Mouse (Mus musculus) heart, embryonic 13.5 days (tissue): ENCODE measurements around the gene Kdm2b. TPM values are rescaled to one million over a fixed set of nuclear protein-coding genes. Genes with fewer than 3 reads are reported as not detected.

ENCODE experiments used
- ATAC-seq: fragments of 200-750 bp; cut with Nextera tagmentation; 2 replicates; pipeline ENCODE4 v1.8.0; 2017; ENCODE audit warnings: moderate TSS enrichment; ENCODE audit not compliant: insufficient number of reproducible peaks, low FRiP score, low TSS enrichment; ENCODE audit errors: extremely low read depth
- H3K27ac ChIP-seq: fragments of 300-500 bp; sonication (generic); replicated peaks from 2 replicates; pipeline ENCODE4 v1.5.1; 2015; ENCODE audit warnings: moderate library complexity, mild to moderate bottlenecking, inconsistent platforms
- H3K27me3 ChIP-seq: fragments of 300-500 bp; sonication (generic); replicated peaks from 2 replicates; pipeline ENCODE4 v1.6.1; 2015; ENCODE audit warnings: mild to moderate bottlenecking, inconsistent platforms
- H3K36me3 ChIP-seq: fragments of 300-500 bp; sonication (generic); 2 replicates; pipeline ENCODE4 v1.6.1; 2015; ENCODE audit warnings: mild to moderate bottlenecking, inconsistent platforms
- H3K4me1 ChIP-seq: fragments of 300-500 bp; sonication (generic); 2 replicates; pipeline ENCODE4 v1.6.1; 2015; ENCODE audit warnings: inconsistent platforms
- H3K4me2 ChIP-seq: fragments of 300-500 bp; sonication (generic); 2 replicates; pipeline ENCODE4 v1.6.1; 2015; ENCODE audit warnings: inconsistent platforms, mild to moderate bottlenecking, moderate library complexity
- H3K4me3 ChIP-seq: fragments of 300-500 bp; sonication (generic); 2 replicates; pipeline ENCODE4 v1.5.1; 2015; ENCODE audit warnings: moderate library complexity, mild to moderate bottlenecking, inconsistent platforms
- H3K9ac ChIP-seq: fragments of 300-500 bp; sonication (generic); 2 replicates; pipeline ENCODE4 v1.6.1; 2015; ENCODE audit warnings: inconsistent platforms, mild to moderate bottlenecking, moderate library complexity
- H3K9me3 ChIP-seq: fragments of 300-500 bp; sonication (generic); 2 replicates; pipeline ENCODE4 v1.6.1; 2016; ENCODE audit warnings: inconsistent platforms
- WGBS: fragments of 180-500 bp; shearing (Covaris S2); methylation state at CpG from one replicate; pipeline ENCODE4 v1.1.7; 2015; ENCODE audit warnings: mixed read lengths; 5-methylcytosine and 5-hydroxymethylcytosine counted together
- polyA plus RNA-seq: library from polyadenylated mRNA; unstranded; fragments of >200 nt; fragmentation: Nextera tagmentation; extraction: Ambion mirVana; gene quantifications from 2 replicates; pipeline ENCODE4 v1.2.1, GENCODE M21; 2015

The Kdm2b gene
- polyA plus RNA-seq, 1 experiment from 2014 or later: 28.2 TPM

- Histone ChIP-seq H3K4me3 (no peak overlapping the region), H3K36me3 (no peaks in the 10 kb centered on the region), H3K9ac (no peak overlapping the region), H3K4me1 (peaks cover 27% of the 10 kb centered on the region), H3K27me3 (0 out of 2 replicates have a peak, but pooled peaks cover 4% of the 10 kb centered on the region), H3K9me3 (no peaks in the 10 kb centered on the region), H3K4me2 (no peak overlapping the region), H3K27ac (no peak overlapping the region)
- 52% methylated on average over 3 of the region's 3 CpGs for WGBS
- ATAC-seq: no peak
Measured at GRCm38 (mm10) chr5:122901666-122902065, 88.0 kb downstream of the Kdm2b start.

- H3K9me3 ChIP-seq: no peaks in the 10 kb centered on the region
- H3K4me2 ChIP-seq: peak overlapping the region; percentile 75
- H3K9ac ChIP-seq: peak overlapping the region; percentile 97
- ATAC-seq: no peak
- H3K27ac ChIP-seq: no peak overlapping the region
- H3K4me1 ChIP-seq: peaks cover 27% of the 10 kb centered on the region
- H3K36me3 ChIP-seq: no peaks in the 10 kb centered on the region
- H3K27me3 ChIP-seq: 0 out of 2 replicates have a peak, but pooled peaks cover 4% of the 10 kb centered on the region
- 53% methylated on average over 11 of the region's 11 CpGs for WGBS
- H3K4me3 ChIP-seq: peak overlapping the region; percentile 84
Measured at GRCm38 (mm10) chr5:122901179-122901578, 88.4 kb downstream of the Kdm2b start.

- Histone ChIP-seq H3K4me1 (peaks cover 27% of the 10 kb centered on the region), H3K36me3 (no peaks in the 10 kb centered on the region), H3K9ac (peak overlapping the region; percentile 97), H3K4me3 (peak overlapping the region; percentile 84), H3K27me3 (0 out of 2 replicates have a peak, but pooled peaks cover 4% of the 10 kb centered on the region), H3K27ac (peak overlapping the region; percentile 89), H3K9me3 (no peaks in the 10 kb centered on the region), H3K4me2 (peak overlapping the region; percentile 75)
- WGBS: 3% methylated on average over 33 of the region's 33 CpGs
- ATAC-seq: no peak
Measured at GRCm38 (mm10) chr5:122900558-122901171, 89.0 kb downstream of the Kdm2b start.

- Histone ChIP-seq H3K4me2 (peak overlapping the region; percentile 75), H3K27me3 (0 out of 2 replicates have a peak, but pooled peaks cover 4% of the 10 kb centered on the region), H3K27ac (peak overlapping the region; percentile 89), H3K4me3 (peak overlapping the region; percentile 84), H3K9ac (peak overlapping the region; percentile 97), H3K36me3 (no peaks in the 10 kb centered on the region), H3K4me1 (peaks cover 31% of the 10 kb centered on the region), H3K9me3 (no peaks in the 10 kb centered on the region)
- ATAC-seq: peak; percentile 97
- under 1% methylated on average over 109 of the region's 120 CpGs for WGBS
Measured at GRCm38 (mm10) chr5:122899777-122900557, 89.7 kb downstream of the Kdm2b start.

- H3K36me3 ChIP-seq: no peaks in the 10 kb centered on the region
- 4% methylated on average over 37 of the region's 45 CpGs for WGBS
- peaks cover 38% of the 10 kb centered on the region for H3K4me1 ChIP-seq
- peak overlapping the region; percentile 75 for H3K4me2 ChIP-seq
- no peaks in the 10 kb centered on the region for H3K9me3 ChIP-seq
- 0 out of 2 replicates have a peak, but pooled peaks cover 4% of the 10 kb centered on the region for H3K27me3 ChIP-seq
- no peak for ATAC-seq
- H3K9ac ChIP-seq: peak overlapping the region; percentile 97
- peak overlapping the region; percentile 89 for H3K27ac ChIP-seq
- peak overlapping the region; percentile 84 for H3K4me3 ChIP-seq
Measured at GRCm38 (mm10) chr5:122898963-122899776, 90.5 kb downstream of the Kdm2b start.

GRCm38 (mm10) chr5:122898153-122898552, 91.5 kb downstream of the Kdm2b start:
- H3K27me3 ChIP-seq: 0 out of 2 replicates have a peak, but pooled peaks cover 4% of the 10 kb centered on the region
- ATAC-seq: no peak
- peak overlapping the region; percentile 10; the same call in 1 of the 2 replicates for H3K9ac ChIP-seq
- peak overlapping the region; percentile 75 for H3K4me2 ChIP-seq
- no peaks in the 10 kb centered on the region for H3K36me3 ChIP-seq
- no peaks in the 10 kb centered on the region for H3K9me3 ChIP-seq
- H3K27ac ChIP-seq: no peak overlapping the region
- 0 out of 2 replicates have a peak overlapping the region, but pooled peaks have one; percentile 84 for H3K4me3 ChIP-seq
- H3K4me1 ChIP-seq: peaks cover 38% of the 10 kb centered on the region
- WGBS: 73% methylated on average over 6 of the region's 6 CpGs

GRCm38 (mm10) chr5:122894821-122895220, 94.8 kb downstream of the Kdm2b start:
- no peak for ATAC-seq
- Histone ChIP-seq H3K9me3 (no peaks in the 10 kb centered on the region), H3K4me1 (peaks cover 49% of the 10 kb centered on the region), H3K27me3 (no peaks in the 10 kb centered on the region), H3K4me2 (no peak overlapping the region), H3K27ac (no peak overlapping the region), H3K9ac (peak overlapping the region; percentile 24), H3K4me3 (no peak overlapping the region), H3K36me3 (no peaks in the 10 kb centered on the region)
- 65% methylated on average over 4 of the region's 4 CpGs for WGBS

- H3K4me1 ChIP-seq: peaks cover 46% of the 10 kb centered on the region
- no peaks in the 10 kb centered on the region for H3K27me3 ChIP-seq
- H3K27ac ChIP-seq: no peak overlapping the region
- no peak overlapping the region for H3K9ac ChIP-seq
- H3K4me2 ChIP-seq: no peak overlapping the region
- no peak for ATAC-seq
- no peaks in the 10 kb centered on the region for H3K36me3 ChIP-seq
- no peak overlapping the region for H3K4me3 ChIP-seq
- WGBS: 95% methylated on average over 5 of the region's 5 CpGs
- H3K9me3 ChIP-seq: no peaks in the 10 kb centered on the region
Measured at GRCm38 (mm10) chr5:122894007-122894637, 95.5 kb downstream of the Kdm2b start.

GRCm38 (mm10) chr5:122893270-122893669, 96.4 kb downstream of the Kdm2b start:
- WGBS: 90% methylated on average over 6 of the region's 6 CpGs

GRCm38 (mm10) chr5:122890396-122890795, 99.2 kb downstream of the Kdm2b start:
- Histone ChIP-seq H3K4me2 (no peak overlapping the region), H3K9me3 (no peaks in the 10 kb centered on the region), H3K36me3 (peaks cover 8% of the 10 kb centered on the region; the same call in 1 of the 2 replicates), H3K4me1 (peaks cover 37% of the 10 kb centered on the region), H3K27me3 (no peaks in the 10 kb centered on the region), H3K4me3 (no peak overlapping the region), H3K27ac (no peak overlapping the region), H3K9ac (no peak overlapping the region)
- 31% methylated on average over 2 of the region's 2 CpGs for WGBS
- no peak for ATAC-seq

More at GRCm38 (mm10) chr5:122893270-122893669, 96.4 kb downstream of the Kdm2b start:
- no peak overlapping the region for H3K9ac ChIP-seq
- peaks cover 38% of the 10 kb centered on the region for H3K4me1 ChIP-seq
- ATAC-seq: no peak
- H3K36me3 ChIP-seq: no peaks in the 10 kb centered on the region
- no peak overlapping the region for H3K27ac ChIP-seq
- no peak overlapping the region for H3K4me3 ChIP-seq
- no peak overlapping the region for H3K4me2 ChIP-seq
- H3K9me3 ChIP-seq: no peaks in the 10 kb centered on the region
- no peaks in the 10 kb centered on the region for H3K27me3 ChIP-seq
